Mouse (Mus musculus): ENCODE measurements around the gene Ddx39b.

GRCm38 (mm10) chr17:35243086-35243485 is 1.5 kb downstream of the Ddx39b start:
- TF ChIP-seq CTCF (IDR thresholded peaks at IDR 0.05; ENCODE audit: extremely low read depth, insufficient read depth, low read length): no peak
- no peak for TF ChIP-seq POLR2A (IDR thresholded peaks at IDR 0.05; ENCODE audit: extremely low read depth, insufficient read depth, low read length)

Data from cortical plate, adult 2 months (tissue).